Mouse (Mus musculus): ENCODE results near the gene Trem2. TPM values are rescaled to one million over a fixed set of nuclear protein-coding genes. Genes with fewer than 3 reads are reported as not detected.
"Not testable (repeated sequence)": the region's sequence is repeated elsewhere in the genome, so short reads cannot be mapped to it uniquely, and the experiment has no call there.

Trem2 gene
- 4.3 and 5.8 TPM in 2 replicates for polyA plus RNA-seq (2015; fragmentation: Nextera tagmentation; extraction: Ambion mirVana)

- Histone ChIP-seq H3K4me1 (no peaks in the 10 kb centered on the region), H3K4me3 (replicated peaks) (no peak within 1 kb of the TSS), H3K9ac (no peak within 1 kb of the TSS), H3K4me2 (replicated peaks) (no peak within 1 kb of the TSS), H3K27ac (replicated peaks) (no peak within 1 kb of the TSS), H3K27me3 (no peaks in the 10 kb centered on the region), H3K36me3 (no peaks in the 10 kb centered on the region), H3K9me3 (replicated peaks) (no peaks in the 10 kb centered on the region)
- ATAC-seq (ENCODE audit: insufficient number of reproducible peaks, low FRiP score, low TSS enrichment, low read depth), result no peak
- 73% methylated on average over 5 of the region's 5 CpGs for WGBS
These were observed at the start of gene Trem2 for GRCm38 (mm10) chr17:48346231-48346630. Gene Trem2, plus strand, starts transcription at chr17:48346401.

GRCm38 (mm10) chr17:48299203-48299602 is 47.0 kb upstream of the Trem2 start, which contains the start of gene Treml2:
Gene Treml2, plus strand, starts transcription at chr17:48299498.
- no peaks in the 10 kb centered on the region for H3K9me3 ChIP-seq (replicated peaks)
- no peak for ATAC-seq (ENCODE audit: insufficient number of reproducible peaks, low FRiP score, low TSS enrichment, low read depth)
- no peak within 1 kb of the TSS for H3K4me2 ChIP-seq (replicated peaks)
- H3K9ac ChIP-seq, result no peak within 1 kb of the TSS
- no peak within 1 kb of the TSS for H3K27ac ChIP-seq (replicated peaks)
- H3K36me3 ChIP-seq, result no peaks in the 10 kb centered on the region
- no peaks in the 10 kb centered on the region for H3K4me1 ChIP-seq
- WGBS, result 31% methylated on average over 3 of the region's 4 CpGs
- no peaks in the 10 kb centered on the region for H3K27me3 ChIP-seq
- H3K4me3 ChIP-seq (replicated peaks), result no peak within 1 kb of the TSS

- Histone ChIP-seq H3K36me3 (no peaks in the 10 kb centered on the region), H3K27ac (replicated peaks) (no peak overlapping the region), H3K27me3 (no peaks in the 10 kb centered on the region), H3K4me2 (replicated peaks) (no peak overlapping the region), H3K9me3 (replicated peaks) (no peaks in the 10 kb centered on the region), H3K4me1 (no peaks in the 10 kb centered on the region), H3K9ac (no peak overlapping the region), H3K4me3 (replicated peaks) (no peak overlapping the region)
- no peak for ATAC-seq (ENCODE audit: insufficient number of reproducible peaks, low FRiP score, low TSS enrichment, low read depth)
- 46% methylated on average over 7 of the region's 7 CpGs for WGBS
These were observed 46.4 kb upstream of the Trem2 start for GRCm38 (mm10) chr17:48299756-48300155.

GRCm38 (mm10) chr17:48300199-48300598 is 46.0 kb upstream of the Trem2 start:
- no peak for ATAC-seq (ENCODE audit: insufficient number of reproducible peaks, low FRiP score, low TSS enrichment, low read depth)
- WGBS, result 48% methylated on average over 7 of the region's 7 CpGs
- H3K9me3 ChIP-seq (replicated peaks), result no peaks in the 10 kb centered on the region

GRCm38 (mm10) chr17:48300861-48301260 is 45.3 kb upstream of the Trem2 start:
- 64% methylated on average over 9 of the region's 9 CpGs for WGBS
- no peak for ATAC-seq (ENCODE audit: insufficient number of reproducible peaks, low FRiP score, low TSS enrichment, low read depth)

More at GRCm38 (mm10) chr17:48300199-48300598, 46.0 kb upstream of the Trem2 start:
- Histone ChIP-seq H3K27ac (replicated peaks) (no peak overlapping the region), H3K27me3 (no peaks in the 10 kb centered on the region), H3K4me2 (replicated peaks) (no peak overlapping the region), H3K4me3 (replicated peaks) (no peak overlapping the region), H3K4me1 (no peaks in the 10 kb centered on the region), H3K9ac (no peak overlapping the region), H3K36me3 (no peaks in the 10 kb centered on the region)

GRCm38 (mm10) chr17:48301792-48302191 is 44.4 kb upstream of the Trem2 start:
- Histone ChIP-seq H3K27ac (replicated peaks) (no peak overlapping the region), H3K27me3 (no peaks in the 10 kb centered on the region), H3K9ac (no peak overlapping the region), H3K4me1 (no peaks in the 10 kb centered on the region), H3K36me3 (no peaks in the 10 kb centered on the region), H3K4me2 (replicated peaks) (no peak overlapping the region), H3K9me3 (replicated peaks) (no peaks in the 10 kb centered on the region), H3K4me3 (replicated peaks) (no peak overlapping the region)
- 82% methylated on average over 5 of the region's 5 CpGs for WGBS
- ATAC-seq (ENCODE audit: insufficient number of reproducible peaks, low FRiP score, low TSS enrichment, low read depth), result no peak

More at GRCm38 (mm10) chr17:48300861-48301260, 45.3 kb upstream of the Trem2 start:
- H3K4me1 ChIP-seq, result no peaks in the 10 kb centered on the region
- no peak overlapping the region for H3K27ac ChIP-seq (replicated peaks)
- no peak overlapping the region for H3K4me2 ChIP-seq (replicated peaks)
- H3K9me3 ChIP-seq (replicated peaks), result no peaks in the 10 kb centered on the region
- no peak overlapping the region for H3K4me3 ChIP-seq (replicated peaks)
- no peaks in the 10 kb centered on the region for H3K27me3 ChIP-seq
- H3K36me3 ChIP-seq, result no peaks in the 10 kb centered on the region
- H3K9ac ChIP-seq, result no peak overlapping the region

- Histone ChIP-seq H3K4me3 (replicated peaks) (no peak overlapping the region), H3K27ac (replicated peaks) (no peak overlapping the region), H3K9ac (no peak overlapping the region), H3K4me2 (replicated peaks) (no peak overlapping the region), H3K27me3 (no peaks in the 10 kb centered on the region), H3K36me3 (no peaks in the 10 kb centered on the region), H3K4me1 (no peaks in the 10 kb centered on the region), H3K9me3 (replicated peaks) (no peaks in the 10 kb centered on the region)
- ATAC-seq (ENCODE audit: insufficient number of reproducible peaks, low FRiP score, low TSS enrichment, low read depth), result no peak
- 76% methylated on average over 2 of the region's 2 CpGs for whole genome bisulfite sequencing
These were observed 34.1 kb upstream of the Trem2 start for GRCm38 (mm10) chr17:48312124-48312523.

- not testable (repeated sequence) for H3K4me3 ChIP-seq (replicated peaks); H3K4me1 ChIP-seq; H3K36me3 ChIP-seq; H3K4me2 ChIP-seq (replicated peaks); ATAC-seq (ENCODE audit: insufficient number of reproducible peaks, low FRiP score, low TSS enrichment, low read depth); H3K27ac ChIP-seq (replicated peaks); H3K27me3 ChIP-seq; H3K9me3 ChIP-seq (replicated peaks); H3K9ac ChIP-seq
- 71% methylated on average over 3 of the region's 3 CpGs for WGBS
These were observed 30.2 kb upstream of the Trem2 start, which contains the start of gene B430306N03Rik for GRCm38 (mm10) chr17:48315905-48316579. Gene B430306N03Rik, plus strand, starts transcription at chr17:48316141.

GRCm38 (mm10) chr17:48318686-48319085 is 27.5 kb upstream of the Trem2 start:
- no peak overlapping the region for H3K4me3 ChIP-seq (replicated peaks)
- H3K4me1 ChIP-seq, result no peaks in the 10 kb centered on the region
- no peaks in the 10 kb centered on the region for H3K9me3 ChIP-seq (replicated peaks)
- no peak for ATAC-seq (ENCODE audit: insufficient number of reproducible peaks, low FRiP score, low TSS enrichment, low read depth)
- WGBS, result 94% methylated on average over 1 of the region's 1 CpGs
- H3K27ac ChIP-seq (replicated peaks), result no peak overlapping the region
- H3K36me3 ChIP-seq, result no peaks in the 10 kb centered on the region
- H3K27me3 ChIP-seq, result no peaks in the 10 kb centered on the region
- H3K4me2 ChIP-seq (replicated peaks), result no peak overlapping the region
- no peak overlapping the region for H3K9ac ChIP-seq

- no peak overlapping the region for H3K4me3 ChIP-seq (replicated peaks)
- H3K27ac ChIP-seq (replicated peaks), result no peak overlapping the region
- no peaks in the 10 kb centered on the region for H3K36me3 ChIP-seq
- H3K4me1 ChIP-seq, result no peaks in the 10 kb centered on the region
- no peak for ATAC-seq (ENCODE audit: insufficient number of reproducible peaks, low FRiP score, low TSS enrichment, low read depth)
- no peak overlapping the region for H3K4me2 ChIP-seq (replicated peaks)
- H3K9ac ChIP-seq, result no peak overlapping the region
- no peaks in the 10 kb centered on the region for H3K9me3 ChIP-seq (replicated peaks)
- no peaks in the 10 kb centered on the region for H3K27me3 ChIP-seq
- 90% methylated on average over 2 of the region's 2 CpGs for WGBS
These were observed 24.9 kb upstream of the Trem2 start for GRCm38 (mm10) chr17:48321279-48321678.

- H3K4me1 ChIP-seq, result no peaks in the 10 kb centered on the region
- 72% methylated on average over 3 of the region's 3 CpGs for WGBS
- no peaks in the 10 kb centered on the region for H3K36me3 ChIP-seq
- no peak overlapping the region for H3K27ac ChIP-seq (replicated peaks)
- no peak for ATAC-seq (ENCODE audit: insufficient number of reproducible peaks, low FRiP score, low TSS enrichment, low read depth)
- H3K4me2 ChIP-seq (replicated peaks), result no peak overlapping the region
- H3K4me3 ChIP-seq (replicated peaks), result no peak overlapping the region
- no peak overlapping the region for H3K9ac ChIP-seq
- H3K9me3 ChIP-seq (replicated peaks), result no peaks in the 10 kb centered on the region
- no peaks in the 10 kb centered on the region for H3K27me3 ChIP-seq
These were observed 23.0 kb upstream of the Trem2 start for GRCm38 (mm10) chr17:48323236-48323635.

GRCm38 (mm10) chr17:48324258-48324657 is 21.9 kb upstream of the Trem2 start:
- ATAC-seq (ENCODE audit: insufficient number of reproducible peaks, low FRiP score, low TSS enrichment, low read depth), result no peak
- WGBS, result 86% methylated on average over 5 of the region's 5 CpGs
- H3K9ac ChIP-seq, result no peak overlapping the region
- no peak overlapping the region for H3K4me3 ChIP-seq (replicated peaks)
- H3K4me1 ChIP-seq, result no peaks in the 10 kb centered on the region
- H3K36me3 ChIP-seq, result no peaks in the 10 kb centered on the region
- H3K27me3 ChIP-seq, result no peaks in the 10 kb centered on the region
- no peak overlapping the region for H3K4me2 ChIP-seq (replicated peaks)
- no peaks in the 10 kb centered on the region for H3K9me3 ChIP-seq (replicated peaks)
- H3K27ac ChIP-seq (replicated peaks), result no peak overlapping the region
